Mouse (Mus musculus): ENCODE results near the gene Cntnap5a. TPM values are rescaled to one million over a fixed set of nuclear protein-coding genes. Genes with fewer than 3 reads are reported as not detected.

The Cntnap5a gene
- polyA plus RNA-seq, 1 experiment from 2014 or later, result not detected

DNA sequence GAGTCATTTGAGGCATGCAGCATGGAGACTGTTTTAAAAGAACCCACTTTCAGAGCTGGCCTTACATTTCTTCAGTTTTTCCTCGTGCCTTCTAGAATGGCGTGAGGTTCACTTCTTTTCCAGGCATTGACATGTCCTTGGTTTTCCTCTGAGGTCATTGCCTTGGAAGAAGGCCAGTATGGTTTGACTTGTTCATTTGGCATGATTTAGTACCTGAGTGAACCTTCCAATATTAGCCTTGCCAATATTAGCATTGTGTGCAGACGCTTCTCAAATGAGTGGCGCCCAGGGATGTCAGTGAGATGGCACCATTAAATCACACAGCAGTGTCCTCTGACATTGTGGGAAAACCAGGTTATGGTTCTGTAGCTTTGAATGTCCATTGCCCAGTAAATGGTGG, 158.0 kb downstream of the Cntnap5a start:
- Histone ChIP-seq H3K4me1 (ENCODE audit: control insufficient read depth, insufficient read depth, low read length) (no peaks in the 10 kb centered on the region), H3K9me3 (ENCODE audit: control insufficient read depth, low read length) (no peaks in the 10 kb centered on the region), H3K9ac (ENCODE audit: low read length) (no peak overlapping the region), H3K36me3 (ENCODE audit: control insufficient read depth, insufficient read depth, low read length) (no peaks in the 10 kb centered on the region), H3K4me3 (ENCODE audit: low read depth, low read length) (no peak overlapping the region), H3K27me3 (ENCODE audit: control insufficient read depth, insufficient read depth, low read length) (no peaks in the 10 kb centered on the region), H3K27ac (replicated peaks; ENCODE audit: low read depth, low read length) (no peak overlapping the region), H3K4me2 (ENCODE audit: low read depth, severe bottlenecking) (no peak overlapping the region)
- WGBS, result 83% methylated on average over 4 of the region's 4 CpGs
- DNase-seq (ENCODE audit: low spot score) (no peak), ATAC-seq (ENCODE audit: insufficient number of reproducible peaks, low FRiP score, low TSS enrichment, low read depth) (no peak)

DNA sequence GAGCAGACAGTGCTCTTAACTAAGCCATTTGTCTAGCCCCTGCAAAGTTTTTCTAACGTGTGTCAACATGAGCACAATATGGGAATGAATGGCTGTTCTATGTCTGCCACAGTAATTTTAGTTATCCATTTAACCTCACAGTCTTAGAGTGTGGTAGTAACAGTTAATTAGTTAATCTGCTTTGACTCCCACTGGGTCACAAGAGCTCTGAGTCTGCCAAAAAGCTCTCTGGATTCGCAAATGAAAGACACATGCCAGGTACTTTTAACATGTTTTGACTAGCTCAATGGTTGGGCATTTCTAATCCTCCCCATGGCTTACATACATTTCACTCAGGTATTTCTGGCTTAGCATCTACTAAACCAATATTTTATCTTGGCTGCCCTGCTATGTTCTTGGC, 163.0 kb downstream of the Cntnap5a start:
- Histone ChIP-seq H3K4me2 (ENCODE audit: low read depth, severe bottlenecking) (no peak overlapping the region), H3K4me3 (ENCODE audit: low read depth, low read length) (no peak overlapping the region), H3K9me3 (ENCODE audit: control insufficient read depth, low read length) (no peaks in the 10 kb centered on the region), H3K4me1 (ENCODE audit: control insufficient read depth, insufficient read depth, low read length) (no peaks in the 10 kb centered on the region), H3K27me3 (ENCODE audit: control insufficient read depth, insufficient read depth, low read length) (no peaks in the 10 kb centered on the region), H3K9ac (ENCODE audit: low read length) (no peak overlapping the region), H3K27ac (replicated peaks; ENCODE audit: low read depth, low read length) (no peak overlapping the region), H3K36me3 (ENCODE audit: control insufficient read depth, insufficient read depth, low read length) (no peaks in the 10 kb centered on the region)
- no peak for DNase-seq (ENCODE audit: low spot score)
- no peak for ATAC-seq (ENCODE audit: insufficient number of reproducible peaks, low FRiP score, low TSS enrichment, low read depth)
- 50% methylated on average over 2 of the region's 2 CpGs for WGBS

DNA sequence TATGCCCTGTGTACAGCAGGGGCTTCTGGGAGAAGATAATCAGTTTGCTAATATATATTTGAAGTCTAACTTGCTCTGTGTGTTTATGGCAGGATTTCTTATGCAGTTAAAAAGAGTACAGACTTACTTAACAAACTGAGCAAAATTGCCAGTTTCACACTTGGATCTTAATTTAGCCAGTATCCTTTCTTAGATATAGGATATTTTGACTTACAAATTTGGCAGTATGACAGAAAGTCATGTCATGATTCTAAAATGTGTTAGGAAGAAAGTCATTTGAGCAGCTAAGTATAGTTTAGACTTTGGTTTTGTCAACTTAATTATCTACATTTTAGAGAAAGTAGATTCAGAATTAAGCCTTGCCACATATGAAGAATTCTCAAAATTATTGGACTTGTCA, 167.7 kb downstream of the Cntnap5a start:
- no peak overlapping the region for H3K27ac ChIP-seq (replicated peaks; ENCODE audit: low read depth, low read length)
- no peak for DNase-seq (ENCODE audit: low spot score)
- no peaks in the 10 kb centered on the region for H3K27me3 ChIP-seq (ENCODE audit: control insufficient read depth, insufficient read depth, low read length)
- H3K4me3 ChIP-seq (ENCODE audit: low read depth, low read length), result no peak overlapping the region
- H3K36me3 ChIP-seq (ENCODE audit: control insufficient read depth, insufficient read depth, low read length), result no peaks in the 10 kb centered on the region
- H3K4me1 ChIP-seq (ENCODE audit: control insufficient read depth, insufficient read depth, low read length), result no peaks in the 10 kb centered on the region
- H3K9me3 ChIP-seq (ENCODE audit: control insufficient read depth, low read length), result no peaks in the 10 kb centered on the region
- ATAC-seq (ENCODE audit: insufficient number of reproducible peaks, low FRiP score, low TSS enrichment, low read depth), result no peak
- no peak overlapping the region for H3K9ac ChIP-seq (ENCODE audit: low read length)
- H3K4me2 ChIP-seq (ENCODE audit: low read depth, severe bottlenecking), result no peak overlapping the region

DNA sequence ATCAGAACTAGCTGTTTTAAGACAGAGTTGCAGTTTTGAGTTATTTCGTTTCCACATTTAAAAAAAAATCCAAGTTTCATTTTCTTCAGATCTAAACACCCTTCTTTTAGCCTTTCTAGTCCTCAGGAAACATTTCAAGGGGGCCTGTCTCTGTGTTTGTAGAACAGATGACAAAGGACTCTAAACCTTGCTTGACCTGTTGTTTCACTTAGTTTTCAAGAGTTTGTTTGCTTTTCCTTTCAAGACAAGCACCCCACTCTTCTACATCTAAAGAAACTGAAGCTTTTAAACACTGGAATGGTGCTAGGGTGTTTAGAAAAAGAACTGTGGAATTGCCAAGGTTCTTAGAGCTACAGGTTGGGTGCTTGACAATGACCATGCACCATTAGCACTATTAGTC, 233.8 kb downstream of the Cntnap5a start:
- 71% methylated on average over 1 of the region's 1 CpGs for WGBS
- DNase-seq (ENCODE audit: low spot score) (no peak), ATAC-seq (ENCODE audit: insufficient number of reproducible peaks, low FRiP score, low TSS enrichment, low read depth) (no peak)
- no peak overlapping the region for H3K4me2 ChIP-seq (ENCODE audit: low read depth, severe bottlenecking)
- H3K4me3 ChIP-seq (ENCODE audit: low read depth, low read length), result no peak overlapping the region
- H3K27me3 ChIP-seq (ENCODE audit: control insufficient read depth, insufficient read depth, low read length), result no peaks in the 10 kb centered on the region
- no peak overlapping the region for H3K9ac ChIP-seq (ENCODE audit: low read length)
- H3K27ac ChIP-seq (replicated peaks; ENCODE audit: low read depth, low read length), result no peak overlapping the region
- no peaks in the 10 kb centered on the region for H3K9me3 ChIP-seq (ENCODE audit: control insufficient read depth, low read length)
- H3K36me3 ChIP-seq (ENCODE audit: control insufficient read depth, insufficient read depth, low read length), result no peaks in the 10 kb centered on the region
- H3K4me1 ChIP-seq (ENCODE audit: control insufficient read depth, insufficient read depth, low read length), result no peaks in the 10 kb centered on the region

DNA sequence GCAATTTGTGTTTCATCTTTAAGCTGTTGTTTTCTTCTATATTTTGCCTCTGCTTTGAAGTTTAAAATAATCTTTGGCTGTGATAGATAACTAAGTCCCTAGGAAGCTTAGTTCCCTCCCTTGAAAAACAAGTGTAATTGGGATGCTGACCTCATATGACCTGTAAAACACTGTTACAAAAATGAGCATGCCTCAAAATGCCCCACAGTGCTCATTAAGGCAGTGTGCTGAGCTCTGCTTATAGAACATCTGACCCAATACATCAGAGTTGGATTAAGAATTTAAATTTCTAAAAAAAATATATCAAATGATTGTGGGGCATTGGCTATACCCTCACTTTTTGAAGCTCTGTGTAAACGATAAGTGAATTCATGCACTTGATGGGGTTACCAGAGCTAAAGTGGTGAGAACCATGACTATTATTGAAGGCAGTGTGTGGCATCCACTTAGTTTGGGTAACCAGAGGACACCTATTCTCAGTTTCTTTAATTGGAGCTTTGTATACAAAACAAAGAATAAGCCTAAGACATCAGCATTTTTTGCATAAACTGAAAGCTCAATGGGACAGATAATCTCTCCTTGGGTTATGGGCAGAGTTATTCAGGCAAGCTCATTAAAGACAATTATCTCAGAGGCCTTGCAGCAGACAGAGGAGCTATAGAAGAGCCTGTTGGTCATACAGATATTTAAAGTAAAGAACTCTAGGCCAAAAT, 241.6 kb downstream of the Cntnap5a start:
- H3K4me2 ChIP-seq (ENCODE audit: low read depth, severe bottlenecking), result no peak overlapping the region
- no peak overlapping the region for H3K9ac ChIP-seq (ENCODE audit: low read length)
- no peaks in the 10 kb centered on the region for H3K9me3 ChIP-seq (ENCODE audit: control insufficient read depth, low read length)
- no peaks in the 10 kb centered on the region for H3K4me1 ChIP-seq (ENCODE audit: control insufficient read depth, insufficient read depth, low read length)
- ATAC-seq (ENCODE audit: insufficient number of reproducible peaks, low FRiP score, low TSS enrichment, low read depth), result no peak
- H3K36me3 ChIP-seq (ENCODE audit: control insufficient read depth, insufficient read depth, low read length), result no peaks in the 10 kb centered on the region
- H3K27ac ChIP-seq (replicated peaks; ENCODE audit: low read depth, low read length), result no peak overlapping the region
- no peaks in the 10 kb centered on the region for H3K27me3 ChIP-seq (ENCODE audit: control insufficient read depth, insufficient read depth, low read length)
- no peak overlapping the region for H3K4me3 ChIP-seq (ENCODE audit: low read depth, low read length)
- no peak for DNase-seq (ENCODE audit: low spot score)
- 85% methylated on average over 1 of the region's 1 CpGs for WGBS

DNA sequence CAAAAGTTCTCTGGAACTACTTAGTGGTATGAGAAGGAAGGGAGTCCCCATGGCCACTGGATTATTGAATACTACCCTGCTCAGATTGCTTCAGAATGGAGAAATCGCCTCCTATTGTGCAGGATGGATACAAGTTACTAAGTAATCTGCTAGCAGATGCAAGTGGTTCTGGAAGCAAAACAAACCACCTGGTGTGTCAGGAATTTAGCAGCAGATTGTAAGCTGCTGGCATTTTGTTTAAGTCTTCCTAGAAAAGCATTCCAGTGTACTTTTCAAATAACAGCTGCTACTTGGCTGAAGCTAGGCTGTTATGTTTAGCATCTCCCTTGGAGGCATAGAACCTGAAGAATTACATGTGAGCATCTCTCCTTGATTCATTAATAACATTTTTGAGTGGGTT, 247.5 kb downstream of the Cntnap5a start:
- no peak overlapping the region for H3K4me2 ChIP-seq (ENCODE audit: low read depth, severe bottlenecking)
- H3K36me3 ChIP-seq (ENCODE audit: control insufficient read depth, insufficient read depth, low read length), result no peaks in the 10 kb centered on the region
- ATAC-seq (ENCODE audit: insufficient number of reproducible peaks, low FRiP score, low TSS enrichment, low read depth) (no peak), DNase-seq (ENCODE audit: low spot score) (no peak)
- H3K27me3 ChIP-seq (ENCODE audit: control insufficient read depth, insufficient read depth, low read length), result no peaks in the 10 kb centered on the region
- 51% methylated on average over 1 of the region's 1 CpGs for WGBS
- no peaks in the 10 kb centered on the region for H3K9me3 ChIP-seq (ENCODE audit: control insufficient read depth, low read length)
- no peak overlapping the region for H3K4me3 ChIP-seq (ENCODE audit: low read depth, low read length)
- no peak overlapping the region for H3K9ac ChIP-seq (ENCODE audit: low read length)
- H3K27ac ChIP-seq (replicated peaks; ENCODE audit: low read depth, low read length), result no peak overlapping the region
- no peaks in the 10 kb centered on the region for H3K4me1 ChIP-seq (ENCODE audit: control insufficient read depth, insufficient read depth, low read length)

DNA sequence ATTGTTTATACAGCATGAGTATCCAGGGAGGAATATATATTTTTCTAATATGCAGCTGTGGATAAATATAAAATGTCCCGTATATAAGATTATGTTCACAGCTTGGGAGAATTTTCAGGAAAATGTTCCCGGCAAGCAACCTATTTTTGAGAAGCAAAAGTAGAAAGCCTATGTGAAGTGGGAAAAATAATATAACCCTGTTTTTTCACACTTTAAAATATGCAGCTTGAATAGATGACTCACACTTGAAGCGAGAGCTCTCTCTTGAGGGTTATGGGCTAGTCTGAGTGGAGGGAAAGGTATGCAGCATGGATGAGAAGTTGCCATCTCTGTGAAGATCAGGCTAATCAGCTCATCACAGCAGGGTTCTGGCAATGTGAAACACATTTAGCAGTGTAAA, 261.3 kb downstream of the Cntnap5a start:
- WGBS, result 93% methylated on average over 3 of the region's 3 CpGs

DNA sequence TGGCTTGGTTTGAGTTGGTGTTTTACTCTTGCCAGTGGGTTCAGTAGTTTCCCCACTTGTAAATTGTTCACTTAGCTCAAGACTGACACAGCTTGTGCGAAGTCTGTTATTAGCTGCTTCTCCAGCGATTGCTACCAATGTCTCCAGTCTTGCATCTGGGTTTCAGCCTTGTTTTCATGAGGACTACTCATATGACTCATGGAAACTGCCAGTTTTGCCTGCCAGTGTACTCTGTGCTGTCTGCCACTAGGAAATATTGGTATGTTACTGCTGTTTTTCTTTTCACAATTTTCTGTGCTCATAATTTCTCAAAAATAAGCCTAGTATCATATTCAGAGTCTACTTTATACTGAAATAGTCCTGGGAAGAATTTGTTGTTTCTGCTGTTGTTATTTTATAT, 272.0 kb downstream of the Cntnap5a start:
- Histone ChIP-seq H3K4me1 (ENCODE audit: control insufficient read depth, insufficient read depth, low read length) (no peaks in the 10 kb centered on the region), H3K4me2 (ENCODE audit: low read depth, severe bottlenecking) (no peak overlapping the region), H3K4me3 (ENCODE audit: low read depth, low read length) (no peak overlapping the region), H3K27me3 (ENCODE audit: control insufficient read depth, insufficient read depth, low read length) (no peaks in the 10 kb centered on the region), H3K9me3 (ENCODE audit: control insufficient read depth, low read length) (no peaks in the 10 kb centered on the region), H3K36me3 (ENCODE audit: control insufficient read depth, insufficient read depth, low read length) (no peaks in the 10 kb centered on the region), H3K27ac (replicated peaks; ENCODE audit: low read depth, low read length) (no peak overlapping the region), H3K9ac (ENCODE audit: low read length) (no peak overlapping the region)
- ATAC-seq (ENCODE audit: insufficient number of reproducible peaks, low FRiP score, low TSS enrichment, low read depth) (no peak), DNase-seq (ENCODE audit: low spot score) (no peak)
- 83% methylated on average over 2 of the region's 2 CpGs for WGBS

More for the DNA sequence above, 261.3 kb downstream of the Cntnap5a start:
- Histone ChIP-seq H3K27me3 (ENCODE audit: control insufficient read depth, insufficient read depth, low read length) (no peaks in the 10 kb centered on the region), H3K4me1 (ENCODE audit: control insufficient read depth, insufficient read depth, low read length) (no peaks in the 10 kb centered on the region), H3K27ac (replicated peaks; ENCODE audit: low read depth, low read length) (no peak overlapping the region), H3K4me2 (ENCODE audit: low read depth, severe bottlenecking) (no peak overlapping the region), H3K4me3 (ENCODE audit: low read depth, low read length) (no peak overlapping the region), H3K36me3 (ENCODE audit: control insufficient read depth, insufficient read depth, low read length) (no peaks in the 10 kb centered on the region), H3K9ac (ENCODE audit: low read length) (no peak overlapping the region), H3K9me3 (ENCODE audit: control insufficient read depth, low read length) (no peaks in the 10 kb centered on the region)
- ATAC-seq (ENCODE audit: insufficient number of reproducible peaks, low FRiP score, low TSS enrichment, low read depth) (no peak), DNase-seq (ENCODE audit: low spot score) (no peak)

DNA sequence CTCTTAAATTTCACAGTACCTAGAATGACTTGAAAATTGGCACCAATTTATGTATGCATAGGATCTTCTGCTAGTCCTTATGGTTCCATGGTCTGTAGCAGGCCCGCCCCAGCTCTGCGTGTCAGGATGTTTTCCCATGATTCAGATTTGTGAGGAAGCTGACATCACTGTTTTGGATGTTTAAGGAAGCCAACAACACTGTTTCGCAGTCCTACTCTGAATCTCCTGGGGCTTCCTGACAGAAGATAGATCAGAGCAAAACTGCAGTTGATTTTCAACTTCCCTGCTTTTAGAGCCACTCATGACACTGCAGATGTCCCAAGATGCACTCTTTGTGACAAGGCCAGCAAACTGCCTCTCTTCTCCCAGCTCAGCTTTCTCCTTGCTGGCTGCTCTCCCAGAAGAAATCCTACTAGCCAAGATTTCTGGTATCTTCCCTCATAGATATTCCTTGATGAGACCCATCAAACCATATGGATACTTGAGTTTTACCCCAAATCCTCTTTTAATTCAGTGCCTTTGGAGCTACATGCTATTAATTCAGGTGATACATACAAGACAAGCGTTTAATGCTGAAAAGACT, 280.5 kb downstream of the Cntnap5a start:
- no peaks in the 10 kb centered on the region for H3K4me1 ChIP-seq (ENCODE audit: control insufficient read depth, insufficient read depth, low read length)
- no peak overlapping the region for H3K4me3 ChIP-seq (ENCODE audit: low read depth, low read length)
- H3K4me2 ChIP-seq (ENCODE audit: low read depth, severe bottlenecking), result no peak overlapping the region
- DNase-seq (ENCODE audit: low spot score) (no peak), ATAC-seq (ENCODE audit: insufficient number of reproducible peaks, low FRiP score, low TSS enrichment, low read depth) (no peak)
- no peak overlapping the region for H3K9ac ChIP-seq (ENCODE audit: low read length)
- H3K36me3 ChIP-seq (ENCODE audit: control insufficient read depth, insufficient read depth, low read length), result no peaks in the 10 kb centered on the region
- H3K27me3 ChIP-seq (ENCODE audit: control insufficient read depth, insufficient read depth, low read length), result no peaks in the 10 kb centered on the region
- WGBS, result 93% methylated on average over 4 of the region's 4 CpGs
- H3K9me3 ChIP-seq (ENCODE audit: control insufficient read depth, low read length), result no peaks in the 10 kb centered on the region
- H3K27ac ChIP-seq (replicated peaks; ENCODE audit: low read depth, low read length), result no peak overlapping the region

Measured in limb, embryonic 11.5 days (tissue).